Mouse (Mus musculus): Measurements from ENCODE around the gene C4bp.
A peak's percentile ranks its signal among the peaks of the same experiment; 100 is the strongest.
"Not testable (repeated sequence)": the region's sequence is repeated elsewhere in the genome, so short reads cannot be mapped to it uniquely, and the experiment has no call there.

The C4bp gene

GRCm38 (mm10) chr1:130661454-130661853, at the start of gene C4bp:
Gene C4bp, minus strand, starts transcription at chr1:130661632.
- DNase-seq: no peak

GRCm38 (mm10) chr1:130710283-130711080, 49.0 kb upstream of the C4bp start:
- DNase-seq: no peak

DNA sequence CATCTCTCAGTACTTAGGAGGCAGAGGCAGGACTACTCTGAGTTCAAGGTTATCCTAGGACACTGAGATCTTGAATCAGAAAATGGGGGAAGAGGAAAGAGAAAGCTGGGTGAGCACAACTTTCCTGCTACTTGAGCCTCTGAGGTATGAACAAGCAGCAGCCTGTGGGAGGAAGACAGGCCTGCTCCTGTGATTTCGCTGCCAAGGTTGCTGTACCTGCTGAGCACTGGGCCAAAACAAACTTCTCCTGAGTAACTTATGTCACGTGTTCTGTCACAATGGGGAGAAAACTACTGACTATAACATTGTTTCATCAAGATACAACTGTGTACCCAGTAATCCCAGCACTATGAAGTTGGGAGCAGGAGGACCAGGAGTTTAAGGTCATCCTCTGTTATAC, 42.2 kb upstream of the C4bp start:
- DNase-seq: no peak

DNA sequence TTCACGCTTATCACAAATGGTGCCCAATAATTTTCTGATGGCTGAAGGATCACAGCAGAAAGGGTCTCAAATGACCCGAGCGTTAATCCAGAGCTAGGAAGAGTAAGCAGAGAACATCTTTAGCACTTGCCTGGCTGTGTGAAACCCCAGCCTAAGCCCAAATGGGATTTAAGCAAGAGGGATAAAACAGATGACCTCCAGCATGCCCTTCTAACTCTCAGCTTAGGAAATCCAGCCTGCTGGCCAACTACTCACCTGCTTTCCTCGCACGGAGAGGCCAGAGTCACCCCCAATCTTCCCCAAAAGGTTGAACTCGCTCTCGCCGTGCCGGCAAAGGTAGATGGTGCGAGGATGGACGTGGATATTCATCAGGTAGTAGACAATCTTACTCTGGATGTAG, 40.5 kb upstream of the C4bp start:
- DNase-seq: no peak

- peak; percentile 73 to 80 for DNase-seq
Measured at GRCm38 (mm10) chr1:130699937-130700633, 38.7 kb upstream of the C4bp start.

- DNase-seq: no peak
Measured at GRCm38 (mm10) chr1:130698601-130699000, 37.2 kb upstream of the C4bp start.

DNA sequence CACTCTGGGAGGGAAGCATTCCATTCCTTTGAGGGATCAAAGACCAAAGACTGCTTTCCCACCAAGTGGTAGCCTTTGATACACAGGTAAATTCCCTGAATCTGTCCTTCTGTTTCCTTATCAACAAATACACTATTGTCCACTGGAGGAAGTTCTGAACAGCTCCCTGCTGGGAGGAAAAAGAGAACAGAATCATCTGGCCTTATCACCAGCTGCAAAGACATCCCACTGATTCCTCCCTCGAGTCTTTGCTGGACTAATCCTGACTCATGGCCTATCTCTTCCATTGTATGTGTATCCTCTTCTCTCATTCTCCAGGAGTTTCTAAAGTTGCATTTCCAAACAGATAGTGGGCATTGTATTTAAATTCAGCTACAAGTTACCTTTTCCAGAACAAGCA, 22.5 kb upstream of the C4bp start:
- DNase-seq: no peak

DNA sequence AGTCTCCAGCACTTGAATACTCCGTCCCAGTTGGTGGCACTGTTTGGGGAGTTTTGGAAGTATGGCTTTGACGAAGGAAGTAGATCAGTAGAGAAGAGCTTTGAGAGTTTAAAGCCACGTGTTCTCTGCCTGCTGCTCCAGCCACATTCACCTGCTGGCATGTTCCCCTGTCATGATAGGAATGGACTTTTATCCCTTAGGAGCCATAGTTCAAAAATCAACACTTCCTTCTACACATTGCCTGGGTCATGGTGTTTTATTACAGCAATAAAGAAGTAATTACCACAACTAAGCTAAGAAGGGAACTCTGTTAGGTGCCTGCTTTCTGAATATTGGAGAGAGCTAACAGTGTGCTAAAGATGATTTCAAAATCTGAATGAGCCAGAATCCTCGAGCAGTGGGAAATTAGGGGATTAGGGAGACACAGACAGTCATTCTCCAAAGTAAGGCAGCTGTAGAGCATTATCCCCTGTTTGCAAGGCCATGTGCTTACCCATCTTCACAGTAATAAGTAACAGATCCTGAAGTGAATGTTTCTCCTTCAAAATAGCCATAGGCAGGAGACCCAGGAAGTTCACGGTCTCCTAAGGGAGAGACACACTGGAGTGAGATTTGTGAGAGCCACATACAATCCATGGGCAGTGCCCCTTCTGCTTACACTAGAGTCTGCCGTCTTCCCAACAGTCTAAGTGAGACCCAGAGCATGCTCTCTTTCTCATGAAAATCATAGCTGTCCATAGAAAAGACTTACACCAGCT, 20.4 kb upstream of the C4bp start:
- no peak for DNase-seq

DNA sequence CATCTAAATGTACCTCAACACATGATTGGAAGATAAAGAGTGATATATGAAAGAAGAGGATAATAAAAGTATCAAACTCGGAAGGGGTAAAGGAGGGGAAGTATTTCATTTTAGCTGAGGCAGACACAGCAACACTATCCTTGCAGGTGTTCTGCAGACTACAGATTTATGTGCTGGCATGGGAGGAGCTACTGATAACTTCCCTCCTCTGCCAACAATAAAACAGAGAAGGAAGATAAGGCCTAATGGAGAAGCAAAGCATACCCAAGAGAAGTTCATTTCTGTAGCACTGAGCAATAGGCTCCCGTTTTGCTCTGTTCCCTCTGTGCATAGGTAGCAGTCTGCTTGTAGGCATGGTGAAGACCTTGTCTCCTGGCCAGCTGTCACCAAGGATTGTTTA, 19.6 kb upstream of the C4bp start:
- DNase-seq: no peak

GRCm38 (mm10) chr1:130678551-130678950, 17.1 kb upstream of the C4bp start:
- DNase-seq: no peak

- not testable (repeated sequence) for DNase-seq
Measured at GRCm38 (mm10) chr1:130663576-130663975, 2.1 kb upstream of the C4bp start.

DNA sequence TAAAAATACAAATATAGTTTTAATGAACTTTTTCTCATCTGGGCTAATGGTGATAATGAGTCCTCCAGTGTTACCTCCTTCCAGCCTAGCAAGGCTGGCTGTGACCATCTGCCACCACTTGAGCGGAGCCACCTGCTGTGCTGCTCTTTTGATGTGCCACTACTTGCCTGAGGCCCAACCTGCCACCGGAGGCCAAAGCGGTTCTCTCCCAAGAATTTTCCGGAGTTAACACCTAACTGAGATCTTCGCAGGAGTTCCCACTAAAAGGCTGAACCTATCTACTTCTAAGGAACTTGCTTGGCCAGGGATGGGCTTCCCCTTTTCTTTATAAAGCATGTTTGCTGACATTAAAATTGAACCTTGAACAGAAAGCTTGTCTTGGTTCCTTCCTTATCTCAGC, 1.8 kb downstream of the C4bp start:
- DNase-seq: peak in 1 of 2 experiments; percentile 7

GRCm38 (mm10) chr1:130644103-130644502, 17.3 kb downstream of the C4bp start:
- DNase-seq: no peak

GRCm38 (mm10) chr1:130640967-130641366, 20.5 kb downstream of the C4bp start:
- DNase-seq: no peak

- peak; percentile 81 to 84 for DNase-seq
Measured at GRCm38 (mm10) chr1:130633761-130634410, 27.5 kb downstream of the C4bp start.

GRCm38 (mm10) chr1:130633316-130633715, 28.1 kb downstream of the C4bp start:
- DNase-seq: no peak

- DNase-seq: no peak
Measured at GRCm38 (mm10) chr1:130629521-130629920, 31.9 kb downstream of the C4bp start, which contains the start of gene Zp3r. Gene Zp3r, minus strand, starts transcription at chr1:130629621.

DNA sequence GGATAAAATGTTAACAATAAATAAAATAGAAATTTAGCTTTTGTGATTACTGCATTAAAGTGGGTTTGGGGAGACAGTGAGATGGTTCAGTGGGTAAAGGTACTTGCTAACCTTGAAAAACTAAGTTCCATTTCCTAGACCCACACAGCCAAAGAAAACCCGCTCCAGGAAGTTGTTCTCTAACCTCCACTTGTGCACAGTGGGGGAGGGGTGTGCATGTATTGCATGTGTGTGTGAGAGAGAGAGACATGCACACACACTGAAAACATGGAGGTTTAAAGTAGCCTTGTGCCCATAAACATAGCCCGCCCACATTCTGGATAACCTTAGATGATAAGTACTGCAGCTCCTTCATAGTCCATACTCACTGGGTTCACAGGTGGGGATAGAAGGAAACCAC, 65.1 kb downstream of the C4bp start:
- DNase-seq: no peak

DNA sequence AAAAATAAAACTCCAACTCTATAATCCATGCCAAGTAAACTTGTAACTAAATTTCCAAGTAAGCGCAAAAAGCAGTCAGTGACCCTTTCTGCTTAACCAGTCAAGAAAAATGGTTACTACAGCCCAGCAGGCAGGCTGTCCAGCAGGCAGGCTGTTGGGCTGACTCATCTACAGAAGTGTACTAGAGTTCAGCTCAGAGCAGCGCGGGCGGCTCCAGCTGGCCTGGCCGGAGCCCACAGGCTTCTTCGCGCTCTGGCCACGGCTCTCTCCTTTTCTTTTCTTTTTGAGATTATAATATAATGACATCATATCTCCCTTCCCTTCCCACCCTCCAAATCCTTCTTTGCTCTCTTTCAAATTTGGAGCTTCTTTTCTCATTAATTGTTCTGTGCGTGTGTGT, 72.8 kb downstream of the C4bp start:
- no peak for DNase-seq

Measured in cerebellum, postnatal 14 days (tissue).